Mouse (Mus musculus) skeletal muscle tissue, adult 2 months (tissue): ENCODE measurements at regions not wholly inside any gene's neighbourhood (a gene's known extent, or its start where the extent isn't known, plus 50 kb on each side); places are given as distances from the start of the nearest gene placed in this dataset.
A peak's percentile ranks its signal among the peaks of the same experiment; 100 is the strongest.

Experiments used
- DNase-seq: peaks from one replicate; pipeline ENCODE4 v3.0.0-alpha.2; 2012; ENCODE audit warnings: low read depth, low spot score

- peak; percentile 24 for DNase-seq
Measured at GRCm38 (mm10) chr13:97523523-97524412, 236.7 kb downstream of the Gm10260 start.

DNA sequence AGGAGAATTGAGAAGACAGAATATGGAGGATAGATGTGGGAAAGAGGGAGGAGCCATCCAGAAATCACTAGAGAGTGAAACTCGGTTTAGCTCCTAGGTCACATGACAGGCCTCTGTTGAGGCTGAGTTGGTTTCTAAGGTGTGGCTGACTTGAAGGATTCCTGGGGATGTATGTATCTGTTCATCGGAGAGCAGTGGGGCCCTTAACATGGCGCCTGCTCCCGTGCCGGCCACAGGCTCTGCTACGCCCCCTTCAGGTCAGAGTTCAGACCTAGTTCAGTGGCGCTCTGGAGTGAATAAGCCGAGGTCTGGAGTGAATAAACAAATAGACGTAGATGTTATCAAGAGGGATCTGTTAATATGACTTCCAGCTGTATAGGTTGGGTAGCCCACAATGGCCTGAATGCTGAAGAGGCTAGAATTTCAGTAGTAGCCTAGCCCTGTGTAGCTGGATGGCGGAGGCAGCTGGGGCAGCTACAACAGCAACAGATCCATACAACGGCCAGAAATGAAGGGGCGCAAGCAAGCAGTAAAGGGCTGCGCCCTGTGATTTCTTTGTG, 239.4 kb downstream of the Gm10260 start:
- DNase-seq = no peak

GRCm38 (mm10) chr13:97516731-97517130, 243.7 kb downstream of the Gm10260 start:
- DNase-seq = no peak

DNA sequence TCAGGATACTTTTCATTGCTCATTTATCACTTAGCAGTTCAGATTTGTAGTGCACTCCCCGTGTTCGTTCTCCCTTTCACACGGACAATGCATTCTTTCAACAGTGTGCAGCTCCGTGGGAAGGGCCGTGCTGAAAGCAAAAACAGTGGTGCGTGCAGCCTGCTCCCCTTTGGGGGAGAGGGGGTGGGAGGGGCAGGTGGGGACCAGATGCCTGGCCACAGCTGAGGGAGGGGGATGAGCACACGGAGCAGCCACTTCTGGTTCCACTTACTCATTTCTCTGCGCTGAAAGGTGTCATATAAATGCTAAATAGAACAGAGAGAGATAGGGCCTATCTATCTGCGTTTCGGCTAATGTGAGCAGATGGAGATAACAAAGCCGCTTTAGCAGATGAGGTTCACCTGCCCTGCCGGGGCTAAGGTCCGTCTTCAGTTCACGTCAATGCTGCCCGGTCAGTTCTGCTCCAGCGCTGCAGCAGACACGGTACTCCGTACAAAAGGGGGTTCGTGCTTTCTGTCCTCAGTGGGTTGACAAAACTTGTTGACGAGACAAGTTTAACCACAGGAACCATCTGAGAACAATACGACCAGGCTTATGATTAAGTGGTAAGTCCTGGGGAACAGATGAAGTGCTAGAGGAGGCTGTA, 245.9 kb downstream of the Gm10260 start:
- DNase-seq = no peak

- no peak for DNase-seq
Measured at GRCm38 (mm10) chr13:97512521-97512920, 247.9 kb downstream of the Gm10260 start.

- DNase-seq = no peak
Measured at GRCm38 (mm10) chr13:97510431-97511261, 249.8 kb downstream of the Gm10260 start.

GRCm38 (mm10) chr13:97504949-97505348, 255.5 kb downstream of the Gm10260 start:
- DNase-seq = no peak

GRCm38 (mm10) chr13:97503955-97504739, 256.3 kb downstream of the Gm10260 start:
- DNase-seq = no peak

GRCm38 (mm10) chr13:97503391-97503790, 257.0 kb downstream of the Gm10260 start:
- DNase-seq = no peak

GRCm38 (mm10) chr13:97500155-97500554, 259.2 kb downstream of the Enc1 start:
- no peak for DNase-seq

DNA sequence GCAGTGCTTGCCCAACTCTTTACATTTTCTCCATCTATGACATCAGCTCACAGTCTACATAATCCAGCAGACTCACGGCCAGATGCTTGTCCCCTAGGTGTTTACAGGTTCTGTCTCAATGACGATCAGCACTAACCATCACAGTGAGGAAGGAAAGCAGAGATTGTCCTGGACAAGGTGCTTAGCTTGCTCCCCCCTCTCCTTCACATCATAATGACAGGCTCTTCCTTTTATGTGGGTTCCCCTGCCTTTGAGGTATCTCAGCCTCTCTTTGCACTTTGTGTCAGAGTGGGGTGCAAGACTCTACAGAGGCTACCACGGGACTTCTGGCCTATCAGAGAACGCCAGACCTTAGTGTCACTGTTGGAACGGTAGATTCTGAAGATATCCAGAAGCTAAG, 258.1 kb downstream of the Enc1 start:
- DNase-seq = no peak

DNA sequence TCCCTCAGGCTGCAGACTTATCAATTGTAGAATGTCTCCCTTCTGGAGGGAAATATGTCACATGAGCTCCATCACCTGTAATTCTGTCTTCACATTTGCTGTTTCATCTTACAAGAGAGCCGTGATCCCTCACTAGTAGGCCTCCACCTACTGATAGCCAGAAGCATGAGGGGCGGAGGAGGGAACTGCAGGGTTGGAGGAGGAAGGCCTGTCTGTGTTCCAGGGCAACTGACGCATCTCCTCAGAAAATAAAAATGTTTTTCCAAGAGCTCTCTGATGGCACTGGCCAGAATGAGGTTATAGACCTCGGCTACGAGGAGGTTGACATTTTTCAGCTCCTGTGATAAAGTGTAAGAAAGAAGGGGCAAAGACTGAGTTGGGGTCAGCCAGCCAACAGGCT, 257.0 kb downstream of the Enc1 start:
- DNase-seq = no peak

DNA sequence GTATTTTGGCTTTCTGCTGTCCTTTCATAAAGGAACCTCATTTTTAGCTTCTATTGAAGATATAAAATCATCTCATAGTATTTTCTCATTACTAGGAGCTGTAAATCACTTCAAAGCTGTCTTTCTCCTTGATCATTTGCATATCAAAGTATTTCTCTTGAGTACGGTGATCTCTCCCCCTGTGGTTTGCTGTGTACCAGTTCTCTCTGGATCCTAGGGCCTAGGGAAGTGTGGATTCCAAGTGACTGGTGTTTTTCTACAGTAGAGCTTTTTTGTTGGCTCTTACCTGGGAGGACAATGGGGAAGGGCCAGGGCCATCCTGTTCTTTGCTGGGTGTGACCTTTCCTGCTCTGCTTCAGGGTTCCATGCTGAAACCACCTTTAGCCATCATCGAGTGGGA, 253.9 kb downstream of the Enc1 start:
- DNase-seq = no peak

GRCm38 (mm10) chr13:97493836-97494235, 252.9 kb downstream of the Enc1 start:
- no peak for DNase-seq

GRCm38 (mm10) chr13:97492958-97493735, 252.2 kb downstream of the Enc1 start:
- DNase-seq = no peak

GRCm38 (mm10) chr13:97491865-97492847, 251.3 kb downstream of the Enc1 start:
- DNase-seq = no peak

GRCm38 (mm10) chr13:97490131-97490530, 249.2 kb downstream of the Enc1 start:
- DNase-seq = no peak

- DNase-seq = no peak
Measured at GRCm38 (mm10) chr13:97489721-97490120, 248.8 kb downstream of the Enc1 start.

- no peak for DNase-seq
Measured at GRCm38 (mm10) chr13:97489029-97489428, 248.1 kb downstream of the Enc1 start.
